Mouse (Mus musculus): ENCODE measurements around the gene Treml2.

- TF ChIP-seq POLR2A (IDR thresholded peaks at IDR 0.05; ENCODE audit: low read depth, low read length) (no peak), CTCF (IDR thresholded peaks at IDR 0.05; ENCODE audit: extremely low read depth, insufficient read depth, insufficient read length, insufficient replicate concordance) (no peak)
Observed at GRCm38 (mm10) chr17:48355822-48356221, 56.5 kb downstream of the Treml2 start.

Measured in spleen, adult 2 months (tissue).